9 mouse cellular contexts compared by ENCODE assay signal in the genomic region with DNA sequence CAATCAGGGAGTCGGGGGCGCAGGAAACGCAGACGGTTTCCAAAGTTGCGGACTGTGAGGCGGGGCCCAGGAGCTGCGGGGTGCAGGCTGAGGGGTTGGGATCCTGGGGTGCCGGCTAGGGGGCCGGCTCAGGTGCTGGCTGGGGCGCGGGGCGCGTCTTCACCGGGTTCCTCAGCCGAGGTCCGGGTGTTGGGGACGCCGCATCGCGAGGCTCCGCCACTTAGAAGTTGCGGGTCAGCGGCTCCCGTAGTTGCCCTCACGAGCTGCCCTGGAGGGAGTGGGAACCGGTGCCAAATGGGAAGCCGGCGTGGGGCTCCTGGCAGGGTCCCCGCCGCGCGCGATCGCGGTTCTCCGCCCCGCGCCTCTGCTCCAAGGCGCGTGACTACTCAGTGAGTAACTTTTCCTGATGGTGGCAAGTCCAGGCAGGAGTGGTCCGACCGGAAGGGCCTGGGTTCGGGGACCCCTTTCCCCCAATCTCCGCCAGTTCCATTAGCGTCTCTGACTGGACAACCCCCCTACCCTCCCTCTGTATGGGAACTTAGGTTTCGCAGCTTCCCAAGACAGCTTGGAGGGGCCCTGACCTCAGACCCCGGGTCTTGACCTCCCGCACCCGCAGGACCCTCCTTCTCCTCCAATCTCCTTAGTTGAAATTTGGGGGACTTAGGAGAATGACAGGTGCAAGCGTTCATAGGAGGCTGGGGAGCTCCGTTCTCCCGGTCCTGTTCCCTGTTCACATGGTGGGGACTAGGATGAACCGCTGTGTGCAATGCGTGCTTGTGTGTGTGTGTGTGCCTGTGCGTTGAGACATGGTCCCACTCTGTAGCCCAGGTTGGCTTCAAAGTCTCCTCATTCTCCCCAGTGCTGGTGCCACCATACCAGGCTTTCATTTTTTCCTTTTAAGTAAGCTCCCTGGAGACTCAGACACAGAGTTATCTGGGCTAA. TPM values are rescaled to one million over a fixed set of nuclear protein-coding genes. Genes with fewer than 3 reads are reported as not detected.
DNase-seq lines count a peak whose midpoint lies in the region; ATAC-seq and TF ChIP-seq lines count a peak whose summit lies in the region.
"Had no signal": no experiment of that assay in that cellular context is flagged by ENCODE, and none has a peak within 500 bp of the region (broad histone marks: within the 10 kb centered on the region; RNA-seq: fewer than 3 reads in every experiment).

No protein-coding gene starts in this region.

- H3K4me2 ChIP-seq in forebrain, embryonic 15.5 days (replicated peaks) = peak overlapping the region; percentile 89
- peak overlapping the region; percentile 86 for H3K4me2 ChIP-seq in kidney, postnatal 0 days (ENCODE audit: low read length)
- H3K4me2 ChIP-seq in midbrain, embryonic 13.5 days (replicated peaks) = peak overlapping the region; percentile 88

- ATAC-seq in forebrain, embryonic 15.5 days (replicated peaks) = peak; percentile 66
- peak; percentile 49 for ATAC-seq in kidney, postnatal 0 days (replicated peaks; ENCODE audit: low FRiP score, low read depth)
- peak; percentile 66 for ATAC-seq in midbrain, embryonic 13.5 days
- ATAC-seq in megakaryocyte-erythroid progenitor cell, adult 5-6 weeks (replicated peaks; ENCODE audit: low FRiP score, low TSS enrichment, poor library complexity, severe bottlenecking) = no peak

- peak; percentile 37 for DNase-seq in left cerebral cortex, postnatal 4 days
- no peak for DNase-seq in left cerebral cortex, postnatal 14 days (ENCODE audit: low spot score in 2 of 2)
- DNase-seq in R1 (ENCODE audit: low read depth, low spot score) = peak; percentile 33
- no peak for DNase-seq in kidney, postnatal 0 days (ENCODE audit: low spot score)
- no peak for DNase-seq in left cerebral cortex, adult 9 months (ENCODE audit: low spot score in 2 of 2)

- H3K27me3 ChIP-seq in forebrain, embryonic 15.5 days = no peaks in the 10 kb centered on the region
- no peaks in the 10 kb centered on the region for H3K27me3 ChIP-seq in kidney, postnatal 0 days (ENCODE audit: insufficient read depth, low read length)
- no peaks in the 10 kb centered on the region for H3K27me3 ChIP-seq in midbrain, embryonic 13.5 days

- H3K4me3 ChIP-seq in forebrain, embryonic 15.5 days = peak overlapping the region; percentile 70
- H3K4me3 ChIP-seq in kidney, postnatal 0 days (replicated peaks; ENCODE audit: low read depth, low read length) = peak overlapping the region; percentile 87
- peak overlapping the region; percentile 90 for H3K4me3 ChIP-seq in midbrain, embryonic 13.5 days (replicated peaks)

- H3K9ac ChIP-seq in forebrain, embryonic 15.5 days (replicated peaks) = peak overlapping the region; percentile 92
- H3K9ac ChIP-seq in kidney, postnatal 0 days (ENCODE audit: low read depth, low read length) = peak overlapping the region; percentile 91
- H3K9ac ChIP-seq in midbrain, embryonic 13.5 days (replicated peaks) = peak overlapping the region; percentile 93

- under 1% methylated on average over 54 of the region's 55 CpGs for WGBS in forebrain, embryonic 15.5 days
- WGBS in kidney, postnatal 0 days = 2% methylated on average over 51 of the region's 55 CpGs
- WGBS in midbrain, embryonic 13.5 days = under 1% methylated on average over 54 of the region's 55 CpGs

- H3K27ac ChIP-seq in forebrain, embryonic 15.5 days (replicated peaks) = peak overlapping the region; percentile 56
- peak overlapping the region; percentile 86 for H3K27ac ChIP-seq in kidney, postnatal 0 days
- H3K27ac ChIP-seq in midbrain, embryonic 13.5 days = peak overlapping the region; percentile 72

- intact Hi-C loops in left cerebral cortex, postnatal 4 days (cut with DNase I) = no loop called here
- intact Hi-C loops in left cerebral cortex, postnatal 14 days (cut with DNase I) = no loop called here

- H3K36me3 ChIP-seq in forebrain, embryonic 15.5 days = peaks cover 20% of the 10 kb centered on the region
- H3K36me3 ChIP-seq in kidney, postnatal 0 days (ENCODE audit: insufficient read depth, low read length) = peaks cover 21% of the 10 kb centered on the region
- peaks cover 38% of the 10 kb centered on the region for H3K36me3 ChIP-seq in midbrain, embryonic 13.5 days

- TF ChIP-seq CTCF in kidney, postnatal 0 days (IDR thresholded peaks at IDR 0.05; ENCODE audit: low read depth) = no peak

- no peaks in the 10 kb centered on the region for H3K9me3 ChIP-seq in forebrain, embryonic 15.5 days
- H3K9me3 ChIP-seq in kidney, postnatal 0 days (replicated peaks; ENCODE audit: low read length) = no peaks in the 10 kb centered on the region
- H3K9me3 ChIP-seq in midbrain, embryonic 13.5 days = no peaks in the 10 kb centered on the region

- peaks cover 16% of the 10 kb centered on the region for H3K4me1 ChIP-seq in forebrain, embryonic 15.5 days
- H3K4me1 ChIP-seq in kidney, postnatal 0 days (replicated peaks; ENCODE audit: insufficient read depth, low read length) = peaks cover 9% of the 10 kb centered on the region
- peaks cover 22% of the 10 kb centered on the region for H3K4me1 ChIP-seq in midbrain, embryonic 13.5 days (replicated peaks)

RNA-seq across cellular contexts. Expression of a gene that starts 0.8 kb away (rescaled TPM):
- total RNA-seq in left cerebral cortex, postnatal 4 days (2021) = 10 to 100 TPM; 20.0 to 22.3 TPM
- 10 to 100 TPM; 10.5 to 12.9 TPM for total RNA-seq in left cerebral cortex, postnatal 14 days (2021)
- polyA plus RNA-seq in forebrain, embryonic 15.5 days (2015; fragmentation: Nextera tagmentation; extraction: Ambion mirVana) = 52.5 and 55.7 TPM in 2 replicates
- 48.9 and 50.0 TPM in 2 replicates for polyA plus RNA-seq in kidney, postnatal 0 days (2015; fragmentation: Nextera tagmentation; extraction: Ambion mirVana)
- polyA plus RNA-seq in midbrain, embryonic 13.5 days (2015; fragmentation: Nextera tagmentation; extraction: Ambion mirVana) = 57.7 and 61.5 TPM in 2 replicates
- total RNA-seq in megakaryocyte-erythroid progenitor cell, adult 5-6 weeks (2014; fragmentation: Nextera tagmentation) = 5.5 and 9.6 TPM in 2 replicates
- total RNA-seq in megakaryocyte-erythroid progenitor cell, adult 5-6 weeks (2017) = 0.56 and 8.0 TPM in 2 replicates

RNA-seq across cellular contexts. Expression of a gene that starts 18.9 kb away (rescaled TPM):
- total RNA-seq in left cerebral cortex, postnatal 4 days (2021) = 10 to 100 TPM; 65.7 to 69.9 TPM
- 10 to 100 TPM; 43.5 to 44.6 TPM for total RNA-seq in left cerebral cortex, postnatal 14 days (2021)
- 52.2 and 53.8 TPM in 2 replicates for polyA plus RNA-seq in forebrain, embryonic 15.5 days (2015; fragmentation: Nextera tagmentation; extraction: Ambion mirVana)
- polyA plus RNA-seq in kidney, postnatal 0 days (2015; fragmentation: Nextera tagmentation; extraction: Ambion mirVana) = 41.0 and 43.0 TPM in 2 replicates
- polyA plus RNA-seq in midbrain, embryonic 13.5 days (2015; fragmentation: Nextera tagmentation; extraction: Ambion mirVana) = 50.0 and 54.6 TPM in 2 replicates
- total RNA-seq in megakaryocyte-erythroid progenitor cell, adult 5-6 weeks (2014; fragmentation: Nextera tagmentation) = 50.3 and 54.2 TPM in 2 replicates
- 116 and 154 TPM in 2 replicates for total RNA-seq in megakaryocyte-erythroid progenitor cell, adult 5-6 weeks (2017)

RNA-seq across cellular contexts. Expression of a gene that starts 18.9 kb away (rescaled TPM):
- total RNA-seq in left cerebral cortex, postnatal 4 days (2021) = 100 to 1,000 TPM; 110 to 113 TPM
- 100 to 1,000 TPM; 122 to 132 TPM for total RNA-seq in left cerebral cortex, postnatal 14 days (2021)
- polyA plus RNA-seq in forebrain, embryonic 15.5 days (2015; fragmentation: Nextera tagmentation; extraction: Ambion mirVana) = 266 and 271 TPM in 2 replicates
- 309 and 334 TPM in 2 replicates for polyA plus RNA-seq in kidney, postnatal 0 days (2015; fragmentation: Nextera tagmentation; extraction: Ambion mirVana)
- 273 and 290 TPM in 2 replicates for polyA plus RNA-seq in midbrain, embryonic 13.5 days (2015; fragmentation: Nextera tagmentation; extraction: Ambion mirVana)
- total RNA-seq in megakaryocyte-erythroid progenitor cell, adult 5-6 weeks (2014; fragmentation: Nextera tagmentation) = 127 and 153 TPM in 2 replicates
- total RNA-seq in megakaryocyte-erythroid progenitor cell, adult 5-6 weeks (2017) = 56.3 and 64.1 TPM in 2 replicates

RNA-seq across cellular contexts. Expression of a gene that starts 32.2 kb away (rescaled TPM):
- 10 to 100 TPM; 61.6 to 67.6 TPM for total RNA-seq in left cerebral cortex, postnatal 4 days (2021)
- total RNA-seq in left cerebral cortex, postnatal 14 days (2021) = 100 to 1,000 TPM; 118 to 126 TPM
- polyA plus RNA-seq in forebrain, embryonic 15.5 days (2015; fragmentation: Nextera tagmentation; extraction: Ambion mirVana) = 31.3 and 31.9 TPM in 2 replicates
- 1.9 and 2.1 TPM in 2 replicates for polyA plus RNA-seq in kidney, postnatal 0 days (2015; fragmentation: Nextera tagmentation; extraction: Ambion mirVana)
- polyA plus RNA-seq in midbrain, embryonic 13.5 days (2015; fragmentation: Nextera tagmentation; extraction: Ambion mirVana) = 23.7 and 26.2 TPM in 2 replicates
- total RNA-seq in megakaryocyte-erythroid progenitor cell, adult 5-6 weeks (2014; fragmentation: Nextera tagmentation) = not detected in 2 replicates
- total RNA-seq in megakaryocyte-erythroid progenitor cell, adult 5-6 weeks (2017) = not detected in 2 replicates
- total RNA-seq: common myeloid progenitor, adult 5-6 weeks had no signal

RNA-seq across cellular contexts. Expression of a gene that starts 46.2 kb away (rescaled TPM):
- 1 to 10 TPM; 6.8 to 7.9 TPM for total RNA-seq in left cerebral cortex, postnatal 4 days (2021)
- total RNA-seq in left cerebral cortex, postnatal 14 days (2021) = 10 to 100 TPM; 15.4 to 20.8 TPM
- polyA plus RNA-seq in forebrain, embryonic 15.5 days (2015; fragmentation: Nextera tagmentation; extraction: Ambion mirVana) = 0.87 and 5.1 TPM in 2 replicates
- polyA plus RNA-seq in kidney, postnatal 0 days (2015; fragmentation: Nextera tagmentation; extraction: Ambion mirVana) = 3.8 and 4.0 TPM in 2 replicates
- 3.7 and 6.0 TPM in 2 replicates for polyA plus RNA-seq in midbrain, embryonic 13.5 days (2015; fragmentation: Nextera tagmentation; extraction: Ambion mirVana)
- not detected in 2 replicates for total RNA-seq in megakaryocyte-erythroid progenitor cell, adult 5-6 weeks (2014; fragmentation: Nextera tagmentation)
- total RNA-seq in megakaryocyte-erythroid progenitor cell, adult 5-6 weeks (2017) = not detected in 2 replicates
- total RNA-seq: common myeloid progenitor, adult 5-6 weeks had no signal

Comparison
In these comparisons a context has a peak if more than half of its experiments do, and no peak if none do; other contexts are left out.
1. DNase-seq: peak in left cerebral cortex, postnatal 4 days (single experiment) and R1 (single experiment); none in left cerebral cortex, postnatal 14 days (0 of 2), kidney, postnatal 0 days (single experiment) and left cerebral cortex, adult 9 months (0 of 2).
2. Peak in every context shown above with its lines, with median percentiles within 50 percentile points of each other: H3K27ac ChIP-seq, H3K4me2 ChIP-seq, H3K4me3 ChIP-seq and H3K9ac ChIP-seq.